Mouse (Mus musculus) myocyte (in vitro differentiated cells): ENCODE data around the gene Itgae. TPM values are rescaled to one million over a fixed set of nuclear protein-coding genes. Genes with fewer than 3 reads are reported as not detected.

Experiments used
- H3K27me3 ChIP-seq: one replicate; pipeline ENCODE4 v1.6.1; 2011; ENCODE audit not compliant: control insufficient read depth, insufficient read depth, insufficient read length
- H3K36me3 ChIP-seq: one replicate; pipeline ENCODE4 v1.6.1; 2011; ENCODE audit not compliant: control insufficient read depth, insufficient read depth
- H3K4me2 ChIP-seq: one replicate; pipeline ENCODE4 v1.6.1; 2011; ENCODE audit warnings: low read depth, control low read depth
- H3K4me3 ChIP-seq: one replicate; pipeline ENCODE4 v1.5.1; 2011; ENCODE audit warnings: mild to moderate bottlenecking, control low read depth, moderate library complexity
- H3K79me2 ChIP-seq: one replicate; pipeline ENCODE4 v1.6.1; 2011; ENCODE audit not compliant: control insufficient read depth, insufficient read depth
- H3ac ChIP-seq: one replicate; pipeline ENCODE4 v1.6.1; 2011; ENCODE audit not compliant: control insufficient read depth, insufficient read length
- CEBPB ChIP-seq: IDR thresholded peaks from 2 replicates; pipeline ENCODE4 v1.6.1; 2011; ENCODE audit warnings: mild to moderate bottlenecking, moderate library complexity; ENCODE audit not compliant: poor library complexity, insufficient read depth, severe bottlenecking
- E2F4 ChIP-seq: IDR thresholded peaks from one replicate; pipeline ENCODE4 v1.6.1; 2011; ENCODE audit warnings: mild to moderate bottlenecking, control low read depth, moderate library complexity; ENCODE audit not compliant: insufficient read depth
- MAX ChIP-seq: IDR thresholded peaks from one replicate; pipeline ENCODE4 v1.6.1; 2011; ENCODE audit warnings: low read depth, mild to moderate bottlenecking, control low read depth
- MYOD1 ChIP-seq, 3 experiments: IDR thresholded peaks; one replicate each; pipeline ENCODE4 v1.6.1; 2011; ENCODE audit warnings: control low read depth in 2 of 3, low read depth in 2 of 3, mild to moderate bottlenecking in 2 of 3, moderate library complexity in 1 of 3; ENCODE audit not compliant: insufficient read length in 2 of 3, control insufficient read depth in 1 of 3
- MYOG ChIP-seq, 3 experiments: IDR thresholded peaks; one replicate each; pipeline ENCODE4 v1.6.1; 2011; ENCODE audit warnings: control low read depth in 2 of 3, low read depth in 2 of 3, mild to moderate bottlenecking in 2 of 3; ENCODE audit not compliant: insufficient read length in 2 of 3, control insufficient read depth in 1 of 3, insufficient read depth in 1 of 3
- POLR2A ChIP-seq: IDR thresholded peaks from one replicate; pipeline ENCODE4 v1.6.1; 2011; ENCODE audit warnings: low read depth, mild to moderate bottlenecking, control low read depth, moderate library complexity; ENCODE audit not compliant: insufficient read length
- POLR2AphosphoS2 ChIP-seq: IDR thresholded peaks from one replicate; pipeline ENCODE4 v1.6.1; 2011; ENCODE audit warnings: low read depth, control low read depth; ENCODE audit not compliant: insufficient read length
- REST ChIP-seq: IDR thresholded peaks from one replicate; pipeline ENCODE4 v1.6.1; 2011; ENCODE audit warnings: mild to moderate bottlenecking, control low read depth, moderate library complexity; ENCODE audit not compliant: insufficient read depth, insufficient read length
- SRF ChIP-seq: IDR thresholded peaks from one replicate; pipeline ENCODE4 v1.6.1; 2011; ENCODE audit warnings: low read depth; ENCODE audit not compliant: control insufficient read depth, insufficient read length
- TCF12 ChIP-seq: IDR thresholded peaks from one replicate; pipeline ENCODE4 v1.6.1; 2011; ENCODE audit warnings: mild to moderate bottlenecking, control low read depth; ENCODE audit not compliant: poor library complexity, insufficient read depth, severe bottlenecking
- TCF3 ChIP-seq: IDR thresholded peaks from one replicate; pipeline ENCODE4 v1.6.1; 2011; ENCODE audit warnings: low read depth, control low read depth; ENCODE audit not compliant: insufficient read length
- USF1 ChIP-seq: IDR thresholded peaks from one replicate; pipeline ENCODE4 v1.6.1; 2011; ENCODE audit warnings: low read depth, mild to moderate bottlenecking, control low read depth, moderate library complexity
- polyA plus RNA-seq: library from polyadenylated mRNA; unstranded; fragments of >200 nt; fragmentation: generic; extraction: Trizol; gene quantifications from one replicate; pipeline ENCODE4 v1.2.1, GENCODE M21; 2012; ENCODE audit warnings: missing spikeins

The Itgae gene
- polyA plus RNA-seq, 1 experiment = 0.06 TPM

DNA sequence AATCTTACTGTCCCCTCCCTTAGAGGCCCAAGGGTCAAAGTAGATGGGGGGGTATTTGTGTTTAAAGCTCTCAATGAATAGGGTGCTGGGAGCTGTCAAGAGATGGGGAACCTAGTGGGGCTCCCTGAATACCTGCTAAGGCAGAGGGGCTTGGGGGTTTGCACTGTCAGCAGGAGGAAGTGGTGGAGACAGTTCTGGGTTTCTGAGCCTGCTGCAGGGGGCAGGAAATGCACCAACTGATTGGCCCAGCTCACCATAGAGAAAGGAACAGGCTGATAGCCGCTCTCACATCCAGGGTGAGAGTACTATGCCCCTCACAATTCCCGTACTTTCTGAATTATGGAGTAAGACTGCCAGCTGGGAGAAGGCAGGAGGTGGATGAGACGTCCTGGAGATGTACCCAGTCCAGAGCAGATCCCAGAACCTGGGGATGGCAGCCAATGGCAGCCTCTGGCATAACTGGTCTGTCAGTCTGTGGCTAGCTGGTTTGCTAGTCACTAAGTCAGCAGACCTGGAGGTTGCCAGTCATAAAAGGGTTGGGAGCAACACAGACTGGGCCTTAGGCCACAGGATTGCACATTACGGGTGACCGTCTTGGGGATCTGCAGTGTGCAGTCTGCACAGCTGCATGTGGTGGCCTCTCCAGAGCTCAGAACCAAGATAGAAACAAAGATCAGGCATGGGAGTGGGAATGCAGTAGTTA lies 18.0 kb downstream of the Itgae start:
- Histone ChIP-seq H3K79me2 (no peaks in the 10 kb centered on the region), H3K36me3 (no peaks in the 10 kb centered on the region), H3K27me3 (no peaks in the 10 kb centered on the region), H3K4me3 (no peak overlapping the region), H3ac (no peak overlapping the region), H3K4me2 (no peak overlapping the region)
- peak in 1 of 3 experiments; percentile 32 for TF ChIP-seq MYOG (IDR thresholded peaks at IDR 0.05; ENCODE audit: control insufficient read depth in 1 of 3, insufficient read depth in 1 of 3, insufficient read length in 2 of 3, low read depth in 2 of 3)
- TF ChIP-seq SRF = no peak

DNA sequence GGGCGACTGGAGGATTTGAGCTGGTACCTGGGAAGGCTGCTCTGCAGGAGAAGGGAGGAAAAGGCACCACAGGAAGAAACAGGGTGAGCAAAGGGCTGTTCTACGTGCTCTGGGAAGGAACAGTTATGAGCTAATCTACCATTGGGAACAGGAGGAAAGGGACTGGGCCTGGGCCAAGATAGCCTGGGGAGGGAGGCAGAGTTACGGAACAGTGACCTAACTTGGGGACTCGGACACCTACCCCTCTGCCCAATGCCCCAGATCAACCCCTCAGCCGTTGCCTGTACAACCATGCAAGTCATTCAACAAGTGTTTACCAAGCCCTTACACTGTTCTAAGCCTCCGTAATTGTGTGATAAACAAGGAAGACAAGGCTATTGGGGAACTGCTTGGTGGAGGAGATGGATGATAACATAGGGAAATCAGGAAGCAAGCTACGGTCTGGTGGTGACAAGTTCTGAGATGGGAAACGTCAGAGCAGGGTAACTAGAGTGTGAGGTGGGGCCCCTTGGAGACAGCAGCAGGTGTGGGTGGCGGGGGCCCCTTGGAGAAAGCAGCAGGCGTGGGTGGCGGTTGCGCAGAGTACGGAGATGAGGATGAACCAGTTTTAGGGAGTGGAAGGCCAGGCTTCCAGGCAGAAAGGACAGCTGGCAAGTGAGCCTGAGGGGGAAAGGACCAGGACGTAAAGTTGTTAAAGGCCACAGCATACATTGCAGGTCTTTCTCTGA lies 18.7 kb downstream of the Itgae start:
- Histone ChIP-seq H3K79me2 (no peaks in the 10 kb centered on the region), H3K4me3 (no peak overlapping the region), H3K36me3 (no peaks in the 10 kb centered on the region), H3K27me3 (no peaks in the 10 kb centered on the region), H3ac (no peak overlapping the region), H3K4me2 (no peak overlapping the region)
- no peak for TF ChIP-seq REST
- no peak for TF ChIP-seq E2F4
- TF ChIP-seq POLR2AphosphoS2 = no peak
- TF ChIP-seq POLR2A = no peak
- TF ChIP-seq TCF12 = no peak
- no peak for TF ChIP-seq MAX
- no peak for TF ChIP-seq USF1

DNA sequence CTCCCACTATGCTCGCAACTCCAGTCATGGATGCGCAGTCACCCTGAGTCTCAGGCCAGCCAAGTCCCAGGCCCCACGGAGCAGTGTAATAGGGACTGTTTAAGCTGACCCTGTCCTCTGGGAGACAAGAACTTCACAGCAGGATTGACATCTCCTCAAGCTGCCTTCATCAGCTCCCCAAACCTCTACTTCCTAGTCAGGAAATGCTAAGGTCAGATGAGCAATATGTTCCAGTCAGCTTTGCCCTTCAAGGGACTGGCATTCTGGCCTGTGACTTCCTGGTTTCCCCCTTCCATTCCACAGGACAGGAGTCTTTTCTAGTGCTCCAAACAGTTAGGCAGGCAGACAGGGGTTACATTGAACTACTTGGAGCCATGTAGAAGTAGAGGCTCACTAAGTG lies 19.6 kb downstream of the Itgae start:
- no peak overlapping the region for H3K4me3 ChIP-seq
- no peaks in the 10 kb centered on the region for H3K36me3 ChIP-seq
- H3ac ChIP-seq = no peak overlapping the region
- TF ChIP-seq POLR2AphosphoS2 = no peak
- no peak for TF ChIP-seq SRF
- TF ChIP-seq POLR2A = no peak
- no peak overlapping the region for H3K4me2 ChIP-seq
- no peaks in the 10 kb centered on the region for H3K79me2 ChIP-seq
- no peaks in the 10 kb centered on the region for H3K27me3 ChIP-seq

DNA sequence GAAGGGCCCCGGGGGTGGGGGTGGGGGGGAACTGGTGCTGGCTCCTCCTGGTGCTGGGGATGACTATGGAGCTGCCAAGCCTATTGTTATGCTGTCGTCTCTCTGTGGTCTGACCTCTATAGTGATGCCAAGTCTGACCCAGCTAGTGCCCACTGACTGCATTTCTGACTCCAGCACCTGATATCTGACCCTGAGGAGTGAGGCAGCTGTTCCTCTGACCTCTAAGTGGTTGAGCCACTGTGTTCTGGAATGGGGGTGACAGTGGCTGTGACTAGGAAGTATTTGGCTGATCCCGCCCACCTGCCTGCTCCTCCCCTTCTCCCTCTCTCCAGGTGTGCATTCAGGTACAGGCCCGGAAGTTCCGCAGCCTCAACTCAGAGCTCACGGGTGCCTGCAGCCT lies 21.0 kb downstream of the Itgae start:
- no peak overlapping the region for H3ac ChIP-seq
- no peaks in the 10 kb centered on the region for H3K27me3 ChIP-seq
- TF ChIP-seq MYOG (IDR thresholded peaks at IDR 0.05; ENCODE audit: control insufficient read depth in 1 of 3, insufficient read depth in 1 of 3, insufficient read length in 2 of 3, low read depth in 2 of 3) = peak in 2 of 3 experiments; percentile 27 to 64
- TF ChIP-seq REST = no peak
- peak in 1 of 3 experiments; percentile 70 for TF ChIP-seq MYOD1 (IDR thresholded peaks at IDR 0.05; ENCODE audit: control insufficient read depth in 1 of 3, insufficient read length in 2 of 3, low read depth in 2 of 3)
- TF ChIP-seq CEBPB = no peak
- H3K4me3 ChIP-seq = no peak overlapping the region
- H3K4me2 ChIP-seq = no peak overlapping the region
- no peaks in the 10 kb centered on the region for H3K36me3 ChIP-seq
- H3K79me2 ChIP-seq = no peaks in the 10 kb centered on the region

DNA sequence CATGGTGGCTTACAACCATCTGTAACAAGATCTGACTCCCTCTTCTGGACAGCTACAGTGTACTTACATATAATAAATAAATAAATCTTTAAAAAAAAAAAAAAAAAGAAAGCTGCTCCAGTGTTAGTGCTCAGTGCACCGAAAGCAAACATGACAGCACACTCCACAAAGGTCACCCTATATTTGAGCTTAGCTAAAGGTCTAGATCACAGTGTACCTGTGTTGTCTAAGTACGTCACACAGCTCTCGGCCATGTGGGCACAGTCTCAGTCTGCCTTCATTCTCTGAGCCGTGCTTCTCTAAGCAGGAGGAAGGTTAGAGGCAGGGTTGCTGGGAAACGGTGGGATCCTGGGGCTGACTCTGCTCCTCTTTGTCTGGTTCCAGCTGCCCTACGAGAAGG lies 36.1 kb downstream of the Itgae start:
- no peak overlapping the region for H3ac ChIP-seq
- H3K4me2 ChIP-seq = no peak overlapping the region
- H3K79me2 ChIP-seq = no peaks in the 10 kb centered on the region
- H3K27me3 ChIP-seq = no peaks in the 10 kb centered on the region
- no peak overlapping the region for H3K4me3 ChIP-seq
- H3K36me3 ChIP-seq = no peaks in the 10 kb centered on the region
- TF ChIP-seq TCF12 (no peak), USF1 (no peak), REST (no peak), POLR2A (no peak), CEBPB (no peak), MYOD1 (IDR thresholded peaks at IDR 0.05; ENCODE audit: control insufficient read depth in 1 of 3, insufficient read length in 2 of 3, low read depth in 2 of 3) (no peak), E2F4 (no peak), MYOG (IDR thresholded peaks at IDR 0.05; ENCODE audit: control insufficient read depth in 1 of 3, insufficient read depth in 1 of 3, insufficient read length in 2 of 3, low read depth in 2 of 3) (no peak), TCF3 (no peak), MAX (no peak), SRF (no peak), POLR2AphosphoS2 (no peak)
